Mouse (Mus musculus) brain, embryonic 14.5 days (tissue): ENCODE data around the gene Speg.

ENCODE experiments used
- CTCF ChIP-seq: fragments of 200-500 bp; IDR thresholded peaks from 2 replicates; pipeline ENCODE4 v1.5.1; 2012; ENCODE audit warnings: inconsistent platforms, mild to moderate bottlenecking, moderate library complexity, borderline replicate concordance; ENCODE audit not compliant: insufficient read depth, insufficient read length; ENCODE audit errors: extremely low read depth
- POLR2A ChIP-seq: fragments of 200-500 bp; IDR thresholded peaks from 2 replicates; pipeline ENCODE4 v1.6.1; 2012; ENCODE audit warnings: mild to moderate bottlenecking, inconsistent platforms, borderline replicate concordance; ENCODE audit not compliant: poor library complexity, insufficient read depth, insufficient read length, severe bottlenecking; ENCODE audit errors: extremely low read depth

- TF ChIP-seq POLR2A: no peak
- no peak for TF ChIP-seq CTCF
Observed at GRCm38 (mm10) chr1:75344291-75345035, 30.6 kb upstream of the Speg start.
